Mouse (Mus musculus): ENCODE measurements around the gene Anp32a.
A peak's percentile ranks its signal among the peaks of the same experiment; 100 is the strongest.

The Anp32a gene

DNA sequence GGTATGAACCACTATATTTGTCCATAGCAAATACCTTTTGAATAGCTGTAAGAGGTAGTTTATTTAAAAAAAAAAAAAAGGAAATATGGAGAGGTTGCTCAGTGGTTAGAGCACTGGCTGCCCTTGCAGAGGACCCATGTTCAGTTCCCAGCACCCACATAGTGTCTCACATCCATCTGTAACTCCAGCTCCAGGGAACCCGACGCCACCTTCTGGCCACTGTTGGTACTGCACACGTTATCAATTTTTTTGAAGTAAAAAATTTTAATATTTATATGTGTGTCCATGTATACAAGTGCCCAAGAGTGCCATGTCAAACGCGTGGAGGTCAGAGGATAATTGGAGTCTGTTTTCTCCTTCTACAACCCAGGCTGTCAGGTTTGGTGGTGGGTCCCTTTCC lies 77.6 kb downstream of the Anp32a start:
- no peak for DNase-seq

DNA sequence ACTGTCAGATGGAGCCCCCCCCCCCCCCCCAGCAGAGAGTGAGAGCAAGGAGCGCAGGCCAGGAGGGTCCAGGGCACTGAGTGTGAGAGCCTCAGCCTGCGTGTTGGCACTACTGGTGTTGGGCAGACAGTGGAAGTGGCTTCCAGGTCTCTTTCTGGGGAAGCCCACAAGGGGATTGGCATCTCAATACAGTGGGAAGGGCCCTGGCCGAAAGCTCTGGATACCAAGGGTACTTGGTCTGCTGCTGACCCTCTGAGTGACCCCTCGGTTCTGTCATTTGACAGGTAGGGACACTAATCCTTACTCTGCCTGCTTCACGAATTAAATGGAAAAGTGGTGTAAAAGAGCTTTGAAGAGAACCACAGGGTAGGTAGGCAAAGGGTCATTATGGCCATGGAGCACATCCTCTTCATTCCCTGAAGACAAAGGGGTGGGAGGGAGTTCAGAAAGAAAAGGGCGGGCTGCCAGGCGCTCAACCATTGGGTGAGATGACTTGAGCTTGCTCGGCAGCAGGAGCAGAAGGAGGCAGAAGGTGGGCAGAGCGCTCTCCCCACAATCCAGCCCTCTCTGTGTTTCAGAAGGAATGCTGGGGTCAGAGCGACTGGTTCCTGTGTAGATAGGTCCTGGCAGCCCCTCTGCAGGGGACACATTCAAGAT lies 79.3 kb downstream of the Anp32a start:
- DNase-seq = peak; percentile 46 to 66

DNA sequence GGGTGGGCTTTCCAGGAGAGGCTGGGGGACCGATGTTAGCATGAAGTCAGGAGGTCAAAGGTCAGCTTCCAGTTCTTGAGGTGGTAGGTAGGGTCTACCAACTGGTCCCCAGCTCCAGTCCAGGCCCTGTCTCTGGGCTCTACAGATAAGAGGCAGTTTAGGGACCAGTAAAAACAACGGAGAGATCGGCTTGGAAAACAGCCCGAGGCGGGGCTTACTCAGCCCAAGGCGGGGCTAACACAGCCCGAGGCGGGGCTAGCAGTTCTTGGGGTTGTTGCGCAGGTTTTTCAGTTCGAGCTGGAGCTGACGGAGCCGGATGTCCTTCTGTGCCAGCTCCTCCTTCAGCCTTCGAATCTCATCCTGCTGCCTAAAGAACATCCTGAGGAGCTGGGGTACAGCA lies 79.9 kb downstream of the Anp32a start:
- DNase-seq = peak; percentile 88 to 92

- DNase-seq = no peak
Observed at GRCm38 (mm10) chr9:62421911-62422310, 80.8 kb downstream of the Anp32a start.

- DNase-seq = no peak
Observed at GRCm38 (mm10) chr9:62422926-62423325, 81.8 kb downstream of the Anp32a start.

DNA sequence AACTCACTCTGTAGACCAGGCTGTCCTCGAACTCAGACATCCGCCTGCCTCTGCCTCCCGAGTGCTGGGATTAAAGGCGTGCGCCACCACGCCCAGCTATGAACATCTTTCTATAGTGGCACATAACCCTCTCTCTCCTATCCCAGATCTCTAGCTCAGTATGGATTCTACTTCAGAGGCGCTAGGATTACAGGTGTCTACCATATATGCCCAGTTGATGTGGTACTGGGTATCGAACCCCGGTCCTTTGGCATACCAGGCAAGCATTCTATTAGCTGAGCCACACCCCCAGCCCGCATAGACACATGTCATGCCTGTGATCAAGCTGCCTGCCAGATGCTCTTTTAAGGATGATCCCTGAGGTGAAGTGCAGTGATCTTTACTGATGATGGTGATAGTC lies 82.8 kb downstream of the Anp32a start:
- DNase-seq = no peak

DNA sequence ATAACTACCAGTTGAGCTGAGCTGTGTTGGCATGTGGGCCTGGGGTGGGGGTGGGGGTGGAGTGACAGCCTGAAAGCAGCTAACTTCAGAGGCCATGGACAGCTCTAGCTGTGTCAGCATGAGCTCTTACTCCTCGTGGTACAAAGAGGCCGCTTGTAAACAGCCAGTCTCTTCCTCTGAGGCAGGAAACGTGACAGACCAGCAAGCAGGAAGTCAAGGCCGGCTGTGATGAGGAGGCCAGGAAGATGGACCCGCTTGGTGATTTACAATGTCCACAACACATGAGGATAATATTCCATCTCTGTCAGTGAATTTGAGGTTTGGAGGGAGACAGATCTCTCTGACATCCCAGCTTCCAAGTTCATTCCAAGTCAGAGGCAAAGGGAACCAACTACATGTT lies 84.2 kb downstream of the Anp32a start:
- peak; percentile 50 to 57 for DNase-seq

DNA sequence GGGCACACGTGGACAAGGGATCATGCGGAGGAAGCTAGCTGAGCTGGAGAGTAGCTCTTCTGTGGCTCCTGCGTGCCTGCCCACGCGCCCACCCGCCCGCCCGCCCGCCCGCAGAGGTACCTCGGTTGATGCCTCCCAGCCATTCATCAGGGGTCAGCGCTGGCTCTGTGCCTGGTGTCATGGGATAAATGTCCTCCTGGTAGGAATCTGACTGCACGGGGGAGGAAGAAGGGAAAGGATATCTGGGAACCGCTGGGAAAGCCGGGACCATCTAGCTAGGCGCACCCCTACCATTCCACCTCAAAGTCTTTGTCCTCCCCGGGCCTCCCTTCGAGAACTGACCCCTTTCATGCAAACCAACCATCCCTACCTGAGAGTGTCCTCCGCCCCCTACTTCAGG lies 84.9 kb downstream of the Anp32a start:
- no peak for DNase-seq

DNA sequence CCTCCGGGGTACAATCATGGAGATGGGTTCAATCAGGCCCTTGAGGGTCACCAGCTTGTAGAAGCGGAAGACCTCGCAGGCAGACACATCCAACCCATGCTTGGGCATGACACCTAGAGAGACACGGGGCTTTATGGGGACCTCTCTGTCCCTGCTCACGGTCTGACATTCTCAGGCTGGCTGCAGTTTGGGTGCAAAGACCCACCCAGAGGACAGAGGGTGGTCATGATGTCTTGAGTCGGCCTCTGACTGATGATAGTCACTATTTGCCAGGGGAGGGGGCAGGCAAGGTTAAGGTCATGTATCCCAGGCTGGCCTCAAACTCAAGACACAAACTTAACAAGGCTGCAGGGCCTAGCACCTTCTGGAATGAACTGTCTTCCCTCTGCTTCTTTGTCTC lies 85.4 kb downstream of the Anp32a start:
- no peak for DNase-seq

DNA sequence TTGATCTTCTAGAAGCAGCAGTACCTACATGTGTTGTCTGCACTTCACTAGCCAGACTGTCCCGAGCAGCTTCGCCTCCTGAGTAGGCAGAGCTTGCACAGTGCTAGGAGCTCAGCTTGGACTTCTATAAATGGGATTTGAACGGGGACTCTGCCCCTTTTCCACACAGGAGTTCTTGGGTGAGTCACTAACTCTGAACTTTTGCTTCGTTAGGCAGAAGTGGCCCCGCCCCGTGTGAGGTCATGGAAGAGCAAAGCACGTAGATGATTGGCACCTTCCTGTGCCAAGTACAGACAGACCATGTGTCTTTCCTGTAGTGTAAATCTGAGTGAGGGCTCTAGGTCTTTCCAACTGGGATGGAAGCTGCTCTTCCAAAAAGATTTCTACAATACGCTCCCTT lies 85.9 kb downstream of the Anp32a start:
- DNase-seq = peak; percentile 50 to 54

Data from lung, postnatal 4 days (tissue).